Mouse (Mus musculus) forebrain, embryonic 16.5 days (tissue): ENCODE measurements at regions not wholly inside any gene's neighbourhood (a gene's known extent, or its start where the extent isn't known, plus 50 kb on each side); places are given as distances from the start of the nearest gene placed in this dataset.

Experiments used
- ATAC-seq: fragments of 200-750 bp; cut with Nextera tagmentation; 2 replicates; pipeline ENCODE4 v1.8.0; 2017; ENCODE audit warnings: mild to moderate bottlenecking, moderate library complexity
- H3K27ac ChIP-seq: fragments of 300-500 bp; sonication (generic); 2 replicates; pipeline ENCODE4 v1.5.1; 2014; ENCODE audit warnings: low read length, control low read depth
- H3K27me3 ChIP-seq: fragments of 300-500 bp; sonication (generic); replicated peaks from 2 replicates; pipeline ENCODE4 v1.6.1; 2014; ENCODE audit warnings: low read length; ENCODE audit not compliant: control insufficient read depth, insufficient read depth
- H3K36me3 ChIP-seq: fragments of 300-500 bp; sonication (generic); 2 replicates; pipeline ENCODE4 v1.6.1; 2014; ENCODE audit not compliant: control insufficient read depth, insufficient read depth
- H3K4me1 ChIP-seq: fragments of 300-500 bp; sonication (generic); replicated peaks from 2 replicates; pipeline ENCODE4 v1.6.1; 2014; ENCODE audit warnings: low read length; ENCODE audit not compliant: control insufficient read depth, insufficient read depth
- H3K4me2 ChIP-seq: fragments of 300-500 bp; sonication (generic); 2 replicates; pipeline ENCODE4 v1.6.1; 2014; ENCODE audit warnings: mild to moderate bottlenecking, low read length, control low read depth
- H3K4me3 ChIP-seq: fragments of 300-500 bp; sonication (generic); replicated peaks from 2 replicates; pipeline ENCODE4 v1.5.1; 2014; ENCODE audit warnings: mild to moderate bottlenecking, low read length, control low read depth
- H3K9ac ChIP-seq: fragments of 300-500 bp; sonication (generic); replicated peaks from 2 replicates; pipeline ENCODE4 v1.6.1; 2014; ENCODE audit warnings: low read depth, low read length, control low read depth
- H3K9me3 ChIP-seq: fragments of 300-500 bp; sonication (generic); 2 replicates; pipeline ENCODE4 v1.6.1; 2016; ENCODE audit warnings: low read length; ENCODE audit not compliant: control insufficient read depth
- WGBS: fragments of 180-500 bp; shearing (Covaris S2); extraction: QIAGEN DNeasy Blood & Tissue Kit; methylation state at CpG from one replicate; pipeline ENCODE4 v1.1.7; 2014; 5-methylcytosine and 5-hydroxymethylcytosine counted together

DNA sequence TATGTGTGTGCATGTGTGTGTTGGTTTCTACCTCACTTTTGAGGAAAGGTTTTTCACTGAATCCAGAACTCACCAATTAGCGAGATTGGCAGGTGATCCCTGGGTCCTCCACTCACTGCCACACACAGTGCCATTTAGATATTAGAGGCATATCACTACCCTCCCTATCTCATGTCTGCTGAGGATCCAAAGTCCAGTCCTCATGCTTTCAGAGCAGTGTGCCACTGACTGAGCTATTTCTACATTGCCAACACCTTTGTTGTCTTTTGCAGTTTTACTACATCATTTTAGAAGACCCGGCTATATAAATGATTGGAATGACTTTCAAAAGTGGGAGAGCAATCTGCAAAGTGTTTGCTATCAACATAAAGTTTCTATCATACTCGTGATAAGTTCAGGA lies 392.0 kb upstream of the Nr3c2 start:
- no peak overlapping the region for H3K27ac ChIP-seq
- no peak overlapping the region for H3K4me2 ChIP-seq
- H3K4me1 ChIP-seq: no peaks in the 10 kb centered on the region
- no peak overlapping the region for H3K4me3 ChIP-seq
- H3K27me3 ChIP-seq: no peaks in the 10 kb centered on the region
- no peak for ATAC-seq
- H3K9ac ChIP-seq: no peak overlapping the region
- H3K36me3 ChIP-seq: no peaks in the 10 kb centered on the region
- 80% methylated on average over 3 of the region's 3 CpGs for WGBS
- H3K9me3 ChIP-seq: no peaks in the 10 kb centered on the region

DNA sequence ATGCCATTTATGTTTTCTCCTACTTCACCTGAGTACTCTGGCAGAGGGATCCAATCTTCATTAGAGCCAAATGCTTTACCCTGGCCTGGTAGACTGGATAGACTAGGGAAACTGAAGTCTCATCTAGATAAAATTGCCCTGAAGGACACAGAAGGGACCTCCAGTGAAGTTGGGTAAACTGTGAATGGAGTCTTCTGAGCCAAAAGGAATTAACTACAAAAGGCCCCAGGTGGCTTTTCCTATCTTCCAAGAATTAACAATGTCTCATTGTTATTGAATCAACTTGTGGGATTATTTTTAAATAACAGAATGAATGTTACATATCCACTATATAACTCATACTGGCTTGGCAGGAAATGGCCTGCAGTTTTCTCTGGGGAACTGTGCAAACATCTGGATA lies 390.0 kb upstream of the Nr3c2 start:
- Histone ChIP-seq H3K4me1 (no peaks in the 10 kb centered on the region), H3K27me3 (no peaks in the 10 kb centered on the region), H3K9ac (no peak overlapping the region), H3K9me3 (no peaks in the 10 kb centered on the region), H3K36me3 (no peaks in the 10 kb centered on the region), H3K27ac (no peak overlapping the region), H3K4me2 (no peak overlapping the region), H3K4me3 (no peak overlapping the region)
- ATAC-seq: no peak

DNA sequence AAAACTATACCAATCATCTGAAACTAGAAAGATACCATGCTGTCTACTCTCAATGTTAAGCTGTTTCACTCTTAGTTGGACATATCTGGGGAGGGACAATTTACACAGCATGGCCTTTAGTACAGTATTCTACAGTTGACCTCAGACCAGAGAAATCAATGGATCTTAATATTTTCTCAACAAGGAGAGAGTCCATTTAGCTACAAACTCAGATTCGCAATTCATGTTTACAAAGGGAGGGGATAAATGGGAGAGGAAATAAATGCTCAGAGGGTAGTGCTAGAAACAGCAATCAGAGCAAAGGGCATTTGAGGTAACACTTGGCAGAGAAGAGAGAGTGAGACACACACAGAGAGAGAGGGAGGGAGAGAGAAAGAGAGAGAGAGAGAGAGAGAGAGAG lies 385.1 kb upstream of the Nr3c2 start:
- Histone ChIP-seq H3K9ac (no peak overlapping the region), H3K4me3 (no peak overlapping the region), H3K9me3 (no peaks in the 10 kb centered on the region), H3K27ac (no peak overlapping the region), H3K36me3 (no peaks in the 10 kb centered on the region), H3K4me1 (no peaks in the 10 kb centered on the region), H3K4me2 (no peak overlapping the region), H3K27me3 (no peaks in the 10 kb centered on the region)
- ATAC-seq: no peak
- 93% methylated on average over 1 of the region's 1 CpGs for WGBS

DNA sequence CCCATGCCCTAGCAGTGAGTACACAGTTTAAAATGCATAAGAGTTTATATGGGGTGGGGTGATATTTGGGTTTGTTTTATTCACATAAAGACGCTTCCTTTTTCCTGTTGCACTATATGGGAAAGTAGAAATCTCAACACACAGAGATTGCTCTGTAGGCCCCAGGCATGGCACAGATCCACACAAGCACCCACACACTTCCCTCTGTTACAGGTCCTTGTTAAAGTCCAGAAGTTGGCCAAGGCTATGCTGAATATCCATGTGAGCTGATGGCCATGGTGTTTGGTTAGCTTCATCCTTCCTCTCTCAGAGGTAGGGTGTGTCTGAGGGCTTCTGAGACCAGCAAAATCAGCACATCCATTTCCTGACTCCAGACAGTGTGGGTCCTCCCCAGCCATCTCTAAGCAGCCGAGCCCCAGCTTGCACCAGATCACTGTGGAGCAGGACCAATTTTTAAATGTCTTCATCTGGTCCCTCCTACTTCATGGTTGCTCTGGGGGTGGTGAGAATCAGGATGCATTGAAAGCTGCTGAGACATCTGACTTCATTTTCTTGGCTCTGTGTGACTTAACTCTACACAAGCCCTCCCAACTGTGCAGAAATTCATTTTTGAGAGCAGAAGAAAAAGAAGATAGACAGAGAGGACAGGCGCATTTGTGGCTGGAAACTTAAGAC lies 360.3 kb upstream of the Nr3c2 start:
- no peak overlapping the region for H3K4me2 ChIP-seq

DNA sequence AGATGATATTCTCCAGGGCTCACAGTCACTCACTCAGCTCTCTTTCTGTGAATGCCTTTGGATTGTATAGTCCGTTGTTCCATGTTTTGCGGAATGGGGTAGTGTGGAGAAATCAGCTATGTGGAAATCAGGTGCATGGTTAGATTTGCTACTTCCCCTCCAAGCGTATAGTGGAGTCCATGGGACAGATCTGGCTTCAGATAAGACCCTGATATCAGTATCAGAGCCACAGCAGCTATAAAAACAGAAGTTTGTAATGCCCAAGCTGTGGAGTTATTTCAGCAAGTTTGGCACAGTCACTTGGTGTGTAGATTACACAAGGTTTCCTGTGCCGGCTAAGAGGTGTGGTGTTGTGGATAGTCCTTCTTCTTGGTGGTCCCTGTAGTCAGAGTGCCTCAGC lies 359.6 kb upstream of the Nr3c2 start:
- Histone ChIP-seq H3K27ac (no peak overlapping the region), H3K9ac (no peak overlapping the region), H3K4me1 (no peaks in the 10 kb centered on the region), H3K4me3 (no peak overlapping the region), H3K4me2 (no peak overlapping the region), H3K9me3 (no peaks in the 10 kb centered on the region), H3K36me3 (no peaks in the 10 kb centered on the region), H3K27me3 (no peaks in the 10 kb centered on the region)
- 91% methylated on average over 4 of the region's 4 CpGs for WGBS
- ATAC-seq: no peak

More for the DNA sequence above, 360.3 kb upstream of the Nr3c2 start:
- Histone ChIP-seq H3K4me1 (no peaks in the 10 kb centered on the region), H3K4me3 (no peak overlapping the region), H3K36me3 (no peaks in the 10 kb centered on the region), H3K9me3 (no peaks in the 10 kb centered on the region), H3K27me3 (no peaks in the 10 kb centered on the region), H3K27ac (no peak overlapping the region), H3K9ac (no peak overlapping the region)
- ATAC-seq: no peak
- WGBS: 90% methylated on average over 3 of the region's 3 CpGs

DNA sequence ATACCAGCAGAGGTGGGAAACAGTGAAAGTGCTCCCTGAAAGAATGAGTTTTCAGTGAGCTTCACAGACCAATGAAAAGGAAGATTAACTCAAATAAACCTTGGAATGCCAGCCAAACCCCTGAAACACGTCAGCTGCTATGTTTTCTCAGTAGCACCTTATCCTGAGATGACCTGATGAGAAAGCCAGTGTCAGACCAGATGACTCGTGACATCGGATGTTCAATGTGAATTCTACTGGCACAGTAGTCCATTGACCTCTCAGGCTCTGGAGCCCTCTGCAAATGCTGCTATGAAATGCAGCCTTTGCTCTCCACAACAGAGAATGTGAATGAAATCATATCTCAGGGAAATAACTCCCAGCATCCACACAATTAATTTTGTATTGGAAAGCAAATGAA lies 358.6 kb upstream of the Nr3c2 start:
- WGBS: 68% methylated on average over 3 of the region's 3 CpGs
- ATAC-seq: no peak
- no peaks in the 10 kb centered on the region for H3K27me3 ChIP-seq
- H3K9ac ChIP-seq: no peak overlapping the region
- no peaks in the 10 kb centered on the region for H3K4me1 ChIP-seq
- H3K4me2 ChIP-seq: no peak overlapping the region
- H3K36me3 ChIP-seq: no peaks in the 10 kb centered on the region
- H3K4me3 ChIP-seq: no peak overlapping the region
- no peak overlapping the region for H3K27ac ChIP-seq
- no peaks in the 10 kb centered on the region for H3K9me3 ChIP-seq

DNA sequence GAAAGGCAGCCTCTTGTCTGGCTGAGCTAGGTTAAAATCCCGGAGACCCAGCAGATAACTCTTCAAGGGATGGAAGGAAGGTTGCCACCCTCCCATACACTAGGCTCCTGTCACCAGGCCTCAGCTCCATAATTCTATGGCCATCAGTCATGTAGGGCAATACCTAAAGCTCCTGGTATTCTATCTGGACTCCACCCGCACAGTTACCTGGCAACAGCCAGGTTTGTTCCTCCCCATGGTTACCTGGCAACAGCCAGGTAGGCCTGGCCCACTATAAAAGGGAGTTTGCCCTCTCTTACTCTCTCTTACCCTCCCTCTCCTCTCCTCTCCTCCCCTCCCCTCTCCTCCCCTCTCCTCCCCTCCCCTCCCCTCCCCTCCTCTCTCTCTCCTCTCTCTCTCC lies 347.6 kb upstream of the Nr3c2 start:
- Histone ChIP-seq H3K9me3 (no peaks in the 10 kb centered on the region), H3K27me3 (no peaks in the 10 kb centered on the region), H3K27ac (no peak overlapping the region), H3K36me3 (no peaks in the 10 kb centered on the region), H3K9ac (no peak overlapping the region), H3K4me1 (no peaks in the 10 kb centered on the region), H3K4me3 (no peak overlapping the region), H3K4me2 (no peak overlapping the region)
- no peak for ATAC-seq
- 88% methylated on average over 2 of the region's 2 CpGs for WGBS

DNA sequence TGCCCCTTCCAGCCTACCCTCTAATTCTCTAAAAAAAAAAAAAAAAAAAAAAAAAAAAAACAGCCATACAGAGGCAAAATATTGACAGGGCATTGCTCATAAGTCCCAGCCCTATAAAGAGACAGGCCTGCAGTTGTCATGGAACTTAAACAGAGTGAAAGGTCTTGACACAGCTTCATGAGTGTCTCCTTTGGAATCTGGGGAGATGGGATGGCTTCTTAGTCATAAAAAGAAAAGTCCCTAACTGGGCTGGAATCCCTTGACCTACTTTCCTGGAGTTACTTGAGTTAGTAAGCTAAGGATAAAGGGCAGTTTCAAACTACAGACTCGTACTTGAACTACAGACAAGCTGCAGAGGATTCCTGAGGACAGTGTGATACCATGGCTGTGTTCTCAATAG lies 297.7 kb upstream of the Nr3c2 start:
- Histone ChIP-seq H3K9ac (no peak overlapping the region), H3K4me2 (no peak overlapping the region), H3K27ac (no peak overlapping the region), H3K4me1 (no peaks in the 10 kb centered on the region), H3K4me3 (no peak overlapping the region), H3K36me3 (no peaks in the 10 kb centered on the region), H3K27me3 (no peaks in the 10 kb centered on the region), H3K9me3 (no peaks in the 10 kb centered on the region)
- 54% methylated on average over 1 of the region's 1 CpGs for WGBS
- ATAC-seq: no peak

DNA sequence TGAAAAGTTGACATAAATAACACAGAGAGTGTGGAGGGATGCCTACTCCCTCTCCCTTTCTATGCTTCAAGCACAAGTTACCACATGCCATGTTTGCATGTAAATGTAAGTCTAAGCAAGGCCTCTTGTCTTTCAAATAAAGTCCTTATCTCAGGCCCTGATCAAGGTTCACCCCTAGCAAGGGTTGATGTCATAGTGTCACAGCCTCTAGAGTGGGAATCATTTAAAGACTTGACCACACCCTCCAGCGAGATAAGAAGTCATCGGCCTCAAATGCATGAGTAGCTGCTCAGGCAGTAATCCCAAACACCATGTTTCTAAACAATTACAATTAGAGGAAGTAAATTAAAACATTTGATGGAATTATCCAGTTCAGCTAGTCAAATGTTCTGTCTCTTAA lies 280.5 kb upstream of the Nr3c2 start:
- no peaks in the 10 kb centered on the region for H3K4me1 ChIP-seq
- no peaks in the 10 kb centered on the region for H3K9me3 ChIP-seq
- no peak overlapping the region for H3K4me2 ChIP-seq
- no peak overlapping the region for H3K9ac ChIP-seq
- H3K4me3 ChIP-seq: no peak overlapping the region
- WGBS: 98% methylated on average over 2 of the region's 2 CpGs
- no peak for ATAC-seq
- no peak overlapping the region for H3K27ac ChIP-seq
- H3K27me3 ChIP-seq: no peaks in the 10 kb centered on the region
- no peaks in the 10 kb centered on the region for H3K36me3 ChIP-seq

DNA sequence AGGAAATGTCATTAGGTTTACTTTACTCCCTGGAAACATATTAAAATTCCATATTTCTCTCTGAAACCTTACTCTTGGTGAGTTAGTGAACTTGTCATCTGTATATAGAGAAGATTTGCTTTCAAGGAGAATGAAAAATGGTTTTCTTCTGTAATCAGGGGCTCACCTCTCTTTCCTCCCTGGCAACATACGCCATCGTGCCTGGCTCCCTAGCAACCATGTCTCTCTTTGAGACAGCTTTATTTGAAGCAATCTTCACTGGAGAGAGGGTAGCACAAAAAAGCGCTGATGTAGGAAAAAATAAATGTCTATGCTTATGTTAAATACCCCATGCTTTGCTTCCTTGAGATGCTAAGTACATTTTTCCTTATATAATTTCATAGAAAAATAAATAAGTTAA lies 278.4 kb upstream of the Nr3c2 start:
- no peak overlapping the region for H3K4me3 ChIP-seq
- no peak overlapping the region for H3K4me2 ChIP-seq
- H3K36me3 ChIP-seq: no peaks in the 10 kb centered on the region
- no peaks in the 10 kb centered on the region for H3K4me1 ChIP-seq
- H3K9me3 ChIP-seq: no peaks in the 10 kb centered on the region
- ATAC-seq: peak; percentile 43; the same call in 1 of the 2 replicates
- WGBS: 81% methylated on average over 3 of the region's 3 CpGs
- no peak overlapping the region for H3K9ac ChIP-seq
- H3K27ac ChIP-seq: no peak overlapping the region
- H3K27me3 ChIP-seq: no peaks in the 10 kb centered on the region
